Mouse (Mus musculus): ENCODE data around the gene Fam160a1. TPM values are rescaled to one million over a fixed set of nuclear protein-coding genes. Genes with fewer than 3 reads are reported as not detected.

Gene Fam160a1
- polyA plus RNA-seq, 1 experiment, result 6.5 TPM

DNA sequence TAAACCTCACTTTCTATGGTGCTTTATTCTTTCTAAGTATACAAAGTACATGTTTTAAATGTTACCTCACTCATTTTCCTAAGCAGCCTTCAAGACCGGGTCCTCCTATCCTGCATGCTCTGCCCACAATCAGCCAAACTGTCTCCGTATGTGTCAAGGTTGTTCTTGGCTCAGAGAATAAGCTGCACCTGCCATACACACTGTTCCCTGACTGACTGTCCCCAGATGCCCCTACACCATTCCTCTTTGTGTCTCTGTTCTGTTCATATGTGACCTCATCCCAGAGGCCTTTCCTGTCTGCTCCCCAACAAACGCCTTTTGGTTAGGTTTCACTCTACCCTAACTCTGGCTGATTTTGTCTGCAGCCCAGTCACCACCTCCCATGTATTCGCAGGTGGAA, 10.2 kb upstream of the Fam160a1 start:
- no peak for DNase-seq (ENCODE audit: low spot score)

DNA sequence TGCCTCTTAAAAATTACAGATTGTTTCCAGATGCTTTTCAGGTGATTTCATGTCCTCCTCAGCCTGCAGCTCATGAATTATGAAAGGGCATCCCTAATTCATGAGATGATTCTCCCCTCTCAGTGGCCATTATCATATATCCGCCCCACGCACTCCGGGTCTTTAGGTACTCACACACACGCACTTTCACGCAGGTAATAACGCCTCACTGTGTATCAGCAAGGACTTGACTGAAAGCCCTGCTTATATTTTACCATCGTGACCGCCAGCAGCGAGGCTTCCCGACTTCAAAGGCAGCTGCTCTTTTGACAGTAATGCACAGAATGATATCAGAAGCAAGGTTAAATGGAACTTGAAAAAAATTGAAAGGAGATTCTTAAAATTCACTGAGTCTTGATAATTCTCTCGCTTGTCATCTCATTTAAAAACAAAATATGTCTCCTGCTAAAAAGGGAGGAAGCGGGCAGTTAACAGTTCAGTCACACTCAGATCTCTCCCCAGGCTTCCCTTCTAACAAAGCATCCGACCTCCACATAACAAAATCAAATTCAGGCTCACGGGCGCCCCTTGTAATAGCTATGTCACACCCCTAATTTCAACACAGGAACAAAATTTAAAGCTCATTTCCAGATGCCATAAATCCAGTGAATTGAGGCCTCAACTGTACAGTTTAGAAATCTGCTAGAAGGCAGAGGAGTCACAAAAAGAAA, 3.9 kb upstream of the Fam160a1 start:
- DNase-seq (ENCODE audit: low spot score), result no peak

DNA sequence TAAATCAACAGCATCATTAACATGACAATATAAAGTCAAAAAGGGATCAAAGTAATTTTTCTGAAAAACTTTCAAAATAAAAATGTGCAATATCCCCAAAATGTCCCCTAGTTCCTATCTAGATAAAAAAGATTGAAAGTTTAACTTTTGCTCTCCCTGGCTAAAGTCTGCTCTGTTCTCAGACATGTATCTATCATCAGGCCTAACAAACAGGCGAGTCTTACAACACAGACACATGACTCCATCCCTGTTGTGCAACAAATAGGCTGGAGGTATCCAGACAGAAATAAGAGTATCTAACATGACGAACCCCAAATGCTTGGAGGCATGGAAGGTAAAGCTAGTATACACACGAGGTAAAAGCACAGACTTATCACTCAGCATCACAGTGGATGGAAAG, 2.2 kb upstream of the Fam160a1 start:
- no peak for DNase-seq (ENCODE audit: low spot score)

DNA sequence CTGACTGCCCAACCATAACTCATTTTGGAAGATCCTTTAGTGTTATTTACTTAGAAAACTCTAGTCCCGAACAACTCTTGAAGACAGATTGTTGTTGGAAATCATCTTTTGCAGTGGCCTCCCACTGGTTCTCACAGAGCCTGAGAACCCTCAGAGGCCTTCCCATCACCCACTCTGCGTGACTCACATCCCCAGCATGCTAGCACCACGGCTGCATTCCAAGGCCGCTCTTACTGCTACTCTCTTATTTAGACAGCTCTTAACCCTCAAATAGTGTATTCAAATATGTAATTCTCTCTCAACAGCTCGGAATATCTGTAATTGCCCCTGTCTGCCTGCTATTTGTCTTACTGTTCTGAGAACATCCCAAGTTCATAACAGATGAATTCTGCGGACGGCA, 2.9 kb downstream of the Fam160a1 start:
- DNase-seq (ENCODE audit: low spot score), result no peak

DNA sequence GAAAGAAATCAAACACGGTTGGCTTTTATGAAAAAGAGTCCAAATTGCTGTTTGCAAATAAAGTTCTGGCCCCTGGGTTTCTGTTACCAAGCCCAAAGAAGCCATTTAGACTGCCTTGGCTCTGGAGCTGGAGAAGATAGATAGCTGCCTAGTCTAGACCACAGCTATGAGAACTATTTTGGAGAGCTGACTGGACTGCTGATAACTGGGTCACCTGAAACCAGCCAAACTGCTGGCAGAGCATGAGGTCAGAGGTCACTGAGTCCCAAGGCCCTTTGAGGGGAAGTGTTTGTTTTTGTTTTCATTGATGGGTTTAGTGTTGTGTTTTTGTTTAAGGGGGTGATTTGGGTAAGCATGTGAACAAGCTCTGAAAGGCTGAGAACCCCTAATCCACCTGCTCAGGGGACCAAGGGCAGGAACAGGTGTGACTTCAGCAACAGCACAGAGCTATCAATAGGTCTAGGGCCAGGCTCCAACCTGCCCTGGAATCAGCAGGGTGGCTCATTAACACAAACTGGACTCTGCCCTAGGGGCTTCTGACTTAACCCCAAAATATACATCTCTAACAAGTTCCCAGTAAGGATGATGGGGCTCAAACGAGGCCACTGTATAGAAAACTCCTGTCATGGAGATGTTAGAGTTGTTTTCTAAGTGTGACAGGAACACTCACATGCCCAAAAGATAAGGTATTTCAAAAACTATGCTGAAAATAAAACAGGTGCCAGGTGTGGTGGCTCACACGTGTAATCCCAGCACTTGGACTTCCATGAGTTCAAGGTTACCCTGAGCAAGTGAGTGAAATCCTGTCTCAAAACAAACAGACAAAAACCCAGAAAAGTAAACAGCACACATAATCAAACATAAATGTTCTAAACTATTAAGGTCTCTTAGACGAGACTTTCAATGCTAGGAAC, 3.7 kb downstream of the Fam160a1 start:
- DNase-seq (ENCODE audit: low spot score), result no peak

DNA sequence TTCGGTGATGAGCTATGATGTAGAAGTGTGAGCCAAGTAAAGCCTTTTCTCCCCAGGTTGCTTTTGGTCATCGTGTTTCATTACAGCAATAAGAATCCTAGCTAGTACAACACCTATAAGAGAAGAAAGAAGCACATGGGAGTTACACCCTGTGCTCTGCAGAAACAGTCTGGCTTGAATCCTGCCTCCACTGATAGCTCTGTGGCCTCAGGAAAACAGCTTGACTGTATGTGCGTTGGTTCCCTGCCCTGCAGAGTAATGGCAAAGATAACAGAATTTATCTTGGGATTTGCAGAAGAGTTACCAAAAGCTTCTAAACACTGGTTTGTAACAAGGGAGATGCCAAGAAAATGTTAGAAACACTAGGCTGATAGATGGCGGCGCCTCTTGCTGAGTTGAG, 5.1 kb downstream of the Fam160a1 start:
- DNase-seq (ENCODE audit: low spot score), result no peak

- no peak for DNase-seq (ENCODE audit: low spot score)
Measured at GRCm38 (mm10) chr3:85793166-85793565, 23.9 kb downstream of the Fam160a1 start.

DNA sequence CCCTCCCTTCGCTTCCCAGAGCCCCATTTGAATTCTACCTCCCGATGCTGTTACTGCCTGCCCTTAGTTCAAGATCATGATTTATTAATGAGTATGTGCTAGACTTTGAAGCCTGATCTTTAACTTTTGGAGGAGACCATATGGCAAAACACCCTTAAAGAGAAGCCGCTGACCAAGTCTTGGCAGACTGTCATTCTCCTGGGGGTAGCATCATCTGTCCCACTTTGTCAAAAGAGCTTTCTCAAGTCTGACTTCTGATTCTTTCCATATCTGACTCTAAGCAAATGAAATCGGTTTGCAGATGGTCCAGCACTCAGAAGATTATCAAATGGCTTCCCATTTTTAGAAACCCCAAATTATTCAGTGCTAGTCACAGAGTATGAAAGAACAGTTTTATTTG, 27.3 kb downstream of the Fam160a1 start:
- DNase-seq (ENCODE audit: low spot score), result no peak

GRCm38 (mm10) chr3:85786501-85786900, 30.6 kb downstream of the Fam160a1 start:
- DNase-seq (ENCODE audit: low spot score), result no peak

- DNase-seq (ENCODE audit: low spot score), result no peak
Measured at GRCm38 (mm10) chr3:85780906-85781305, 36.2 kb downstream of the Fam160a1 start.

DNA sequence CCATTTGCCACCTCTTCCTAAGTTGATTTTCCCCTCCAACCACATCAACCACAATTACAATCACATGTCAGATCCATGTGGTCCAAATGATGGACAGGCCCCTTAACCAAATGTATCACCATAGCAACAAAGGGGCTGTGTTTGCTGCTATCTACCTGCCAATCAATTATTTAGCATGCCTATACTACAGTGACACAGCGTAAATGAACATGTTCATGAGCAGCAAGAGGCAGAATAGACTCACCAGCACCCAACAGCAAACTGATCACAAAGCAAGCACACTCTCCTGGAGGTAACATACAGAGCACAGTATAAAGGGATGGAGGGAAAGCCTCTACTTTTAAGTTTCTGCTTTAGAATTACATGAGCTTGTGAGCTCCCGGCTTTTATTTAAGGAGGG, 36.8 kb downstream of the Fam160a1 start:
- no peak for DNase-seq (ENCODE audit: low spot score)

DNA sequence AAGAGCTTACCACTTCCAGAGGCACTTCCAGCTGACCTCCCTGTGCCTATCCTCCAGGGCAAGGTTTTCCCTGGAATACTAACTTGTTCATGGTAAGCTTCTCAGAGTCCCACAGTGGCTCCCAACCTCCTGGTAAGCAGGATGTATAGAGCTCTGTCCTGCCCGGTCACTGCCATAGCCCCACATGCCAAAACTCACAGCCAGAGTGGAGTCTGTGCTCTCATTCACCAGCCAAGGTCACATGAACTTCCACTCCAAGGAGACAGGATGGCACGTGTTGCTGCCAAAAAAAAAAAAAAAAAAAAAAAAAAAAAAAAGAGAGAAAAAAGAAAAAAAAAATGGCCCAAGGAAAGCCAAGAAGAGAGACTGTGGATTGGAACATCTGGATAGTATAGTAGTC, 39.2 kb downstream of the Fam160a1 start:
- no peak for DNase-seq (ENCODE audit: low spot score)

DNA sequence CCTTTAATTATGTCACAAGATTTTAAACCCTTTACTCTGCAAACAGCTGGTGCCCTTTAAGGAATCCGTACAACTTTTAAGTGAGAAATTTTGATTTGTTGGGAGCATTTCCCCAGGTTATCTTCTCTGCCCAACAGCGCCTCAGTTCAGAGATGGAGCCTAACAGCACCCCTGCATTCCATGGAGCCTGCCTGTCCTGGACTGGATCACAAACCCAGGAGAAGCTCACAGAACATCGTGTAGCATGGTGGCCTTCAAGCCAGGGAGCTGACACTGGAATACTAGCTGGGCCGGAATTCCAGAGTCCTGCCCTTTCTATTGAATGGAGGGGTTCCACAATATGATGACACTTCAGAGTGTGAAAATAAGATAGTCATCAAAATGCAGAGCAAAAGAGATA, 39.7 kb downstream of the Fam160a1 start:
- no peak for DNase-seq (ENCODE audit: low spot score)

DNA sequence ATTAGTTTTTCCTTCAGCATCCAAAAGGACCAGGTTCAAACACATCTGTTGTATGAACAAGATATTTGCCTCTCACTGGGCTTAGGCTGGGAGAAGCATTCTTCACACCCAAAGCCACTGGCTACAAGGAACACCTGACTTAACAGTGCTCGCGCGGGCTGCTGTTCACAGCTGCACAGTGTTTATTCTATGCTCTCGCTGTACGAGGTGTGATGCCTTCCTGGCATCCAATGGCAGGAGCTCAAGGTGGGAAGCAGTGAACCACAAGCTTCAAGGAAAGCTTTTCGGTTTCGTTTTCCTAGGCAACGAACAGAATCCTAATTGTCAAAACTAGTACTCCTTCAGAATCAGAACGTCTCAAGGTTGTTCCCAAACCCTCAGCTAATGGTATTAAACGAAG, 40.4 kb downstream of the Fam160a1 start:
- DNase-seq (ENCODE audit: low spot score), result no peak

DNA sequence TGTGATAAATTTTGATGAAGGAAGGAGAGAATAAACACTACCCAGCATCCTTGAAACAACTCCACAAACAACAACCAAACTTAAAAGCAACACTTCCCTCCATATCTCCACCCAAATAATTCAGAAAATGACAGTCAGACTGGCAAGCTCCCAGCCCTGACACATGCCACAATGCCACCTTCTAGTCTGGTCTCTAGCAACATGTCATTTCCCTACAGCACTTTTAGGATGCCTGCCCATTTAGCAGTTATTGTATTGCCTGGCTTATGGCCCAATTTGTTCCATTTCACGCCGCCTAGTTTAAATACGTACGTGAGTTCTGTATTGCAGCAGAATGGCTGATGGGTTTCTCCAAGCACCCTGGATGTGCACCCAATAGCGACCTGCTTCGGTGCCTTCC, 41.0 kb downstream of the Fam160a1 start:
- no peak for DNase-seq (ENCODE audit: low spot score)

DNA sequence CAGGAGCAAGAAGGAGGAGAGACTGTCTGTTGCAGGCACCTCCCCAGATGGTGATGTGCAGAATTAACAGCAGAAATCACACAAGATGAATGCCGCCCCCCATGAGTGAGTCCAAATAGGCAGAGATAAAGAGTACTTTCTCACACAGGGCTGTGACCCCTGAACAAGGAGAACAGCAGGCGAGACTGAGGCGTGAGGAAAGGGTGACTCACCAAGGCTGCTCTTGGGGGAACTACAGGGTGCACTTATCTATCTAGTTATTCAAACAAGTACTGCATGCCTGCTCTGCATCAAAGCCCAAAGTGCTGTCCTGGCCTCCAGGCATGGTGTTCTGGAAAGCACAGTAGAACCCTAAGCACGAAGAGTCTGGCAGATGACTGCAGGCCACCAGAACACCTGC, 43.2 kb downstream of the Fam160a1 start:
- DNase-seq (ENCODE audit: low spot score), result peak; percentile 27

DNA sequence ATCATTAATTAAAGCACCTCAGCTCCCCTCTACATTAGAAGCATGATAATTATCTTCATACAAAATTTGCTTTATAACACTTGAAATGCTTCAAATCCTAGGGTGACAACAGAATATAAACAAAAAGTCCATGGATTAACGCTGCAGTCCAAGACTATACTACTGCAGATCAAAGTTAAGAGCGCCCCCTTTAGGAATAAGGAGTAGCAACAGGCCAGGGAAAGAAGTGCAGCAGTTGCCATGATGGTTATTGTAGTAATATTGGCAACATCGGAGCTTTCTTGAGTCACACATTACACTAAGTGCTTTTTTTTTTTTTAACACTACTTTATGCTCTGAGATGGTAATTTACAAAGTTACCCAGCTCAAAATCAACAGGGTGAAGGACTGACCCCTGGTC, 43.7 kb downstream of the Fam160a1 start:
- DNase-seq (ENCODE audit: low spot score), result no peak

DNA sequence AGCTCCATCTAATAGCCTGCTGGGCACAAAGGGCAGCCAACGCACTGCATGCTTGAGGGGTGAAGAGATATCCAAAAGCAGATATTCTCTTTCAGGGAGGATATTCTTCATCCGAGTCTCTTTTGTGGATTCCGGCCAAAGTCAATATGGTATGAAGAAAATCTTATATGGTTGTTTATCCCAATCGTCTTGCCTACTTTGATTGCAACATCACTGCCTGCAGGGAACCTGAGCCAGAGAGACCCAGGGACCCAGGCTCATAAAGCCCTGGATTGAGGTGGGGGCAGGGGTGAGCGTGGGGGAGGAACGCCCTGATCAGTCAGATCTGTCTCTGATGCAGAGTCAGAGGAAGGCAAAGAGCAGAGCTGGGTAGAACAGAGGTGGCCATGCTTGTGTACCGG, 52.2 kb downstream of the Fam160a1 start:
- no peak for DNase-seq (ENCODE audit: low spot score)

DNA sequence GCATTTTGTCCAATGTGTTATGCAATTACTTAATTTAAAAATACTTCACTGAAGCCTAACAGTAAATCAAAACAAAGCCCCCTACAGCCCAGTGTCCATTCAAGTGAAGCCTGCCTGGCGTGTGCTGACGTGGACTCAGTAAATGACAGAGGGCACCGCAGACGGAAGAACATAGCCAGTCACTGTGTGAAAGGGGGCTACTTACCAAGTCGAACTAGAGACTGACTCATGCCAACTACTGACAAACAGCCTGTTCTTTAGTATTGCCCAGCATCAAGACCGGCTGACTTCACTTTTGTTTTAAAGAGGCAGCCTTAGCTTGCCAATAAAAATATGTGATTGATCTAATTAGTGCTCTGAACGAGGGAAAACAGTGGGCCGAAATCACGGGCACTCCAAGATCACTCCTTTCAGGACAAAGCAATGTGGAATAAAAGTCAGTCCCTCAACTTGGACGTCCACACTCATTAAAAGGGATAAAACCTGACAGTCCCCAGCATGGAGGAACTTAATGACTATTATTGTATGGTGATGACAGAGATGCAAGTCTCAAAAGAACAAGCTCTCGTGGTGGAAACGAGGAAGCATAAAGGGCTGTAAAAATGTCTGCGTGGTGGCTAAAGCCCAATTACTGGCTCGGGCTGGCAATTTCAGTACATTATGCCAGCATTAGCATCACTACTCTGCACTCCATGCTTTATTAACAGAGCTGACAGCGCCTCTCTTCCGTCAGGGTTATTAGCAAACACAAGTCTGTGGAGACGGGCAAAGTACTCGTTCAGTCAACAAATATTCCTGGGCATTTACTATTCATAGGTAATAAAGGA, 52.9 kb downstream of the Fam160a1 start:
- DNase-seq (ENCODE audit: low spot score), result no peak

- DNase-seq (ENCODE audit: low spot score), result no peak
Measured at GRCm38 (mm10) chr3:85757944-85758343, 59.1 kb downstream of the Fam160a1 start.

DNA sequence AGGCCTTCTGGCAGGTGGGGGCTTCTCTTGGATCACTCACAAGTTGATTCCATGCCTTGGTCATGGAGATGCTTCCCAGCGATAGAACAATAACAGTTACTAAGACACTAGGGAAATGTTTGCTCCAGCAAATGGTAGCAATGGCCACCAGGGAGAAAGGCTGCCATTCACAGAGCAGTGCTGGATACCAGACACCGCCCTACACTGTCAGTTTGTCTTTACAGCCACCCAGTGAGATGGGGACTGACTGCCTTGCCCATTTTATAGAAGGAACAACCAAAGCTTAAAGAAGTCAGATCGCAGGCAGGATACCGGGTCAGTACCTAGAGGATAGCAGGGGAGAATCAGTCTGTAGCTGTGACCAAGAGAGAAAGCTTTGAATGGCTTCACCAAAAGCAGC, 59.7 kb downstream of the Fam160a1 start:
- no peak for DNase-seq (ENCODE audit: low spot score)

DNA sequence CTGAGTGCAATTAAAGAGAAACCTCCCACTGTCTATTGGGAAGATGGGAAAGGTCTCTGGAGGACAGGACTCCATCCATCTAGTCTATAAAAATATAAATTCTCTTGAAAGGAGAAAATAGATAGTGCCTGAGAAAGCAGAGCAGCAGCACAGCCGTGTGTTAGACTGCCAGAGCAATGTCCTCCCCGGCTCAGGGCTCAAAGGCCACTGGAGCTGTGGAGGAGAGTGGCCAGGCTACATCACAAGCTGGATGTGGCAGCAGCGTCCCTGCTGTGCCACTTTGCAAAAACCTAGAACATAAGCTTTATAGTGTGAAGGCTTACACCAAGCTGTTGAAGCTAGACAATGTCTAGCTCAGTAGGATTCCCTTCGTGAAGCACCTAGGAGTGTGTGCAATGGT, 67.7 kb downstream of the Fam160a1 start:
- no peak for DNase-seq (ENCODE audit: low spot score)

All from urinary bladder, adult 2 months (tissue).